In genomic region chr8:92358141-92358999, GRCm38 (mm10) we compare ENCODE assay signal across 8 mouse cellular contexts. TPM values are rescaled to one million over a fixed set of nuclear protein-coding genes. Genes with fewer than 3 reads are reported as not detected.
DNase-seq lines count a peak whose midpoint lies in the region; ATAC-seq lines count a peak whose summit lies in the region.

No protein-coding gene starts in this region.

- peak overlapping the region; percentile 63 for H3K9ac ChIP-seq in forebrain, embryonic 12.5 days
- no peak overlapping the region for H3K9ac ChIP-seq in intestine, embryonic 16.5 days (ENCODE audit: low read depth, low read length)
- H3K9ac ChIP-seq in midbrain, embryonic 11.5 days (ENCODE audit: low read length), result peak overlapping the region; percentile 99

- peak; percentile 57 for DNase-seq in kidney, adult 18-20 months
- no peak for DNase-seq in kidney, postnatal 14 days
- DNase-seq in MN1 (ENCODE audit: low spot score), result peak; percentile 26
- peak; percentile 96 for DNase-seq in midbrain, embryonic 11.5 days (ENCODE audit: low spot score, missing footprints)
- DNase-seq in spleen, adult 18-20 months, result no peak

- H3K36me3 ChIP-seq in forebrain, embryonic 12.5 days (replicated peaks), result no peaks in the 10 kb centered on the region
- H3K36me3 ChIP-seq in intestine, embryonic 16.5 days (ENCODE audit: control insufficient read depth, insufficient read depth, low read length), result no peaks in the 10 kb centered on the region
- peaks cover 4% of the 10 kb centered on the region; the same call in 1 of the 2 replicates for H3K36me3 ChIP-seq in midbrain, embryonic 11.5 days (ENCODE audit: control insufficient read depth, insufficient read depth, low read length)

- H3K4me1 ChIP-seq in forebrain, embryonic 12.5 days, result peaks cover 56% of the 10 kb centered on the region
- peaks cover 20% of the 10 kb centered on the region for H3K4me1 ChIP-seq in intestine, embryonic 16.5 days (ENCODE audit: control insufficient read depth, insufficient read depth, low read length)
- H3K4me1 ChIP-seq in midbrain, embryonic 11.5 days (ENCODE audit: control insufficient read depth, insufficient read depth, low read length), result peaks cover 11% of the 10 kb centered on the region

- H3K4me2 ChIP-seq in forebrain, embryonic 12.5 days, result peak overlapping the region; percentile 78
- peak overlapping the region; percentile 94 for H3K4me2 ChIP-seq in intestine, embryonic 16.5 days (ENCODE audit: low read depth, low read length)
- H3K4me2 ChIP-seq in midbrain, embryonic 11.5 days, result peak overlapping the region; percentile 90

- no peak for ATAC-seq in forebrain, embryonic 12.5 days (ENCODE audit: low FRiP score)
- ATAC-seq in intestine, embryonic 16.5 days, result no peak
- ATAC-seq in midbrain, embryonic 11.5 days (ENCODE audit: low FRiP score), result peak; percentile 1; the same call in 1 of the 2 replicates
- ATAC-seq in inflammation-experienced regulatory T-cells, adult 6 months, result no peak

- H3K9me3 ChIP-seq in forebrain, embryonic 12.5 days, result no peaks in the 10 kb centered on the region
- no peaks in the 10 kb centered on the region for H3K9me3 ChIP-seq in intestine, embryonic 16.5 days (ENCODE audit: control insufficient read depth, low read length)
- H3K9me3 ChIP-seq in midbrain, embryonic 11.5 days (ENCODE audit: control insufficient read depth, low read length), result no peaks in the 10 kb centered on the region

- peak overlapping the region; percentile 80 for H3K27ac ChIP-seq in forebrain, embryonic 12.5 days
- no peak overlapping the region for H3K27ac ChIP-seq in intestine, embryonic 16.5 days (ENCODE audit: low read length)
- H3K27ac ChIP-seq in midbrain, embryonic 11.5 days (ENCODE audit: low read depth, low read length), result peak overlapping the region; percentile 100

- under 1% methylated on average over 78 of the region's 80 CpGs for WGBS in forebrain, embryonic 12.5 days
- WGBS in intestine, embryonic 16.5 days, result under 1% methylated on average over 78 of the region's 80 CpGs
- WGBS in midbrain, embryonic 11.5 days, result under 1% methylated on average over 79 of the region's 80 CpGs

- peaks cover 83% of the 10 kb centered on the region for H3K27me3 ChIP-seq in forebrain, embryonic 12.5 days
- peaks cover 74% of the 10 kb centered on the region for H3K27me3 ChIP-seq in intestine, embryonic 16.5 days (replicated peaks; ENCODE audit: control insufficient read depth, insufficient read depth, low read length)
- H3K27me3 ChIP-seq in midbrain, embryonic 11.5 days (ENCODE audit: control insufficient read depth, insufficient read depth, low read length), result no peaks in the 10 kb centered on the region

- peak overlapping the region; percentile 61 for H3K4me3 ChIP-seq in forebrain, embryonic 12.5 days (replicated peaks)
- peak overlapping the region; percentile 70 for H3K4me3 ChIP-seq in intestine, embryonic 16.5 days (ENCODE audit: low read length)
- H3K4me3 ChIP-seq in midbrain, embryonic 11.5 days (ENCODE audit: low read depth, low read length), result peak overlapping the region; percentile 97

RNA-seq across cellular contexts. Expression of gene Irx5, which starts 0.9 kb away (rescaled TPM):
- 7.5 TPM in 2 replicates for polyA plus RNA-seq in forebrain, embryonic 12.5 days (2016; fragmentation: Nextera tagmentation; extraction: Ambion mirVana)
- polyA plus RNA-seq in intestine, embryonic 16.5 days (2015; fragmentation: Nextera tagmentation; extraction: Ambion mirVana), result not detected in 2 replicates
- 40.5 and 43.2 TPM in 2 replicates for polyA plus RNA-seq in midbrain, embryonic 11.5 days (2014; fragmentation: Nextera tagmentation; extraction: Ambion mirVana)
- polyA plus RNA-seq in inflammation-experienced regulatory T-cells, adult 6 months (2017; shearing (Covaris generic)), result not detected

Comparison
In these comparisons a context has a peak if more than half of its experiments do, and no peak if none do; other contexts are left out.
1. DNase-seq: peak in kidney, adult 18-20 months (single experiment), MN1 (single experiment) and midbrain, embryonic 11.5 days (single experiment); none in kidney, postnatal 14 days (single experiment) and spleen, adult 18-20 months (0 of 2).
2. Peak in every context shown above with its lines, with median percentiles within 50 percentile points of each other: H3K4me2 ChIP-seq and H3K4me3 ChIP-seq.